Mouse (Mus musculus) intestine, embryonic 16.5 days (tissue): ENCODE results near the gene Mrps14. TPM values are rescaled to one million over a fixed set of nuclear protein-coding genes. Genes with fewer than 3 reads are reported as not detected.

Experiments used
- ATAC-seq: fragments of 200-750 bp; cut with Nextera tagmentation; 2 replicates; pipeline ENCODE4 v1.8.0; 2017; ENCODE audit warnings: moderate TSS enrichment, moderate library complexity
- H3K27ac ChIP-seq: fragments of 300-500 bp; sonication (generic); 2 replicates; pipeline ENCODE4 v1.5.1; 2014; ENCODE audit warnings: mild to moderate bottlenecking, low read length
- H3K27me3 ChIP-seq: fragments of 300-500 bp; sonication (generic); replicated peaks from 2 replicates; pipeline ENCODE4 v1.6.1; 2014; ENCODE audit warnings: low read length, control low read depth, mixed read lengths; ENCODE audit not compliant: control insufficient read depth, insufficient read depth
- H3K36me3 ChIP-seq: fragments of 300-500 bp; sonication (generic); 2 replicates; pipeline ENCODE4 v1.6.1; 2014; ENCODE audit warnings: low read length, control low read depth; ENCODE audit not compliant: control insufficient read depth, insufficient read depth
- H3K4me1 ChIP-seq: fragments of 300-500 bp; sonication (generic); 2 replicates; pipeline ENCODE4 v1.6.1; 2014; ENCODE audit warnings: low read length, control low read depth, mixed read lengths; ENCODE audit not compliant: control insufficient read depth, insufficient read depth
- H3K4me2 ChIP-seq: fragments of 300-500 bp; sonication (generic); 2 replicates; pipeline ENCODE4 v1.6.1; 2014; ENCODE audit warnings: low read depth, low read length, control low read depth
- H3K4me3 ChIP-seq: fragments of 300-500 bp; sonication (generic); 2 replicates; pipeline ENCODE4 v1.5.1; 2014; ENCODE audit warnings: mild to moderate bottlenecking, low read length
- H3K9ac ChIP-seq: fragments of 300-500 bp; sonication (generic); 2 replicates; pipeline ENCODE4 v1.6.1; 2014; ENCODE audit warnings: low read depth, low read length
- H3K9me3 ChIP-seq: fragments of 300-500 bp; sonication (generic); 2 replicates; pipeline ENCODE4 v1.6.1; 2016; ENCODE audit warnings: low read length, control low read depth; ENCODE audit not compliant: control insufficient read depth
- WGBS: fragments of 180-500 bp; shearing (Covaris S2); extraction: QIAGEN DNeasy Blood & Tissue Kit; methylation state at CpG from one replicate; pipeline ENCODE4 v1.1.7; 2014; 5-methylcytosine and 5-hydroxymethylcytosine counted together
- polyA plus RNA-seq: library from polyadenylated mRNA; unstranded; fragments of >200 nt; fragmentation: Nextera tagmentation; extraction: Ambion mirVana; gene quantifications from 2 replicates; pipeline ENCODE4 v1.2.1, GENCODE M21; 2015

Mrps14 gene
- polyA plus RNA-seq, 1 experiment from 2014 or later, result 306 TPM

DNA sequence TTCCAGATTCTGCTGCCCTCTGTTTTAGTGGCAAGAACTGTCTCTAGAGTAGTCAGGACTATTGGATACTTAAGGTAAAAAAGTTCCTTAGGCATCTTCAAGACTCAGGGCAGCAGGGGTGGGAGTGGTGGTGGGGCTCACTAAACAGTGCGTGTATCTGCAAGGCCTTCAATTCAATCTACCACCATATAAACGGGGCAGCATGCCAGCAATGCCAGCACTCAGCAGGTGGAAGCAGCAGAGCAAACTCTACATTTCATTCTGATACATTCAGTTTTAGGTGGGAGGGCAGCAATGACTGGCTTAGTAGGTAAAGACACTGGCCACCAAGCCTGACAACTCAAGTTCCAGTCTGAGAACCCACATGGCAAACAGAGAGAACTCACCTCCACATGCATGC, 45.1 kb downstream of the Mrps14 start:
- ATAC-seq, result no peak
- no peak overlapping the region for H3K9ac ChIP-seq

DNA sequence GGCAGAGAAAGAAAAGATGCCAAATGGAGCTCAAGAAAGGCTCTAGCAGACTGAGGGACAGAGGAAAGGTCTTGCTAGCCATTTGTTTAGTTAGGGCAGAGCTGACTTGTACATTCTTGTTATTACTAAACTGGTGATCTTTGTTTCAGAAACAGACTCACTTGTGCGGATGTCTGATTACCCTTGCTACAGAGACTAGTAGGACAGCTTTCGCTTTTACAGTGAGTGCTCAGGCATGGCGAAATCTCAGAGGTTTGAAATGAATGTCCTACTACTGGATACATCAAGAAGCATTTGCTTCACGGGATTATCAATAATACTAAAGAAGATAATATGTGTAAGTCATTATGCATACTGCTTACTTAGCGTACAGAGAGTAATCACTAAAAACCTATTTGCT, 49.7 kb downstream of the Mrps14 start:
- 84% methylated on average over 5 of the region's 5 CpGs for WGBS
- Histone ChIP-seq H3K27ac (no peak overlapping the region), H3K36me3 (no peaks in the 10 kb centered on the region), H3K9me3 (no peaks in the 10 kb centered on the region), H3K4me1 (no peaks in the 10 kb centered on the region), H3K4me2 (no peak overlapping the region), H3K4me3 (no peak overlapping the region), H3K9ac (no peak overlapping the region), H3K27me3 (no peaks in the 10 kb centered on the region)
- no peak for ATAC-seq

More for the DNA sequence above, 45.1 kb downstream of the Mrps14 start:
- WGBS, result 89% methylated on average over 2 of the region's 2 CpGs
- no peaks in the 10 kb centered on the region for H3K36me3 ChIP-seq
- no peaks in the 10 kb centered on the region for H3K4me1 ChIP-seq
- no peaks in the 10 kb centered on the region for H3K9me3 ChIP-seq
- no peak overlapping the region for H3K27ac ChIP-seq
- H3K27me3 ChIP-seq, result no peaks in the 10 kb centered on the region
- no peak overlapping the region for H3K4me3 ChIP-seq
- H3K4me2 ChIP-seq, result no peak overlapping the region

DNA sequence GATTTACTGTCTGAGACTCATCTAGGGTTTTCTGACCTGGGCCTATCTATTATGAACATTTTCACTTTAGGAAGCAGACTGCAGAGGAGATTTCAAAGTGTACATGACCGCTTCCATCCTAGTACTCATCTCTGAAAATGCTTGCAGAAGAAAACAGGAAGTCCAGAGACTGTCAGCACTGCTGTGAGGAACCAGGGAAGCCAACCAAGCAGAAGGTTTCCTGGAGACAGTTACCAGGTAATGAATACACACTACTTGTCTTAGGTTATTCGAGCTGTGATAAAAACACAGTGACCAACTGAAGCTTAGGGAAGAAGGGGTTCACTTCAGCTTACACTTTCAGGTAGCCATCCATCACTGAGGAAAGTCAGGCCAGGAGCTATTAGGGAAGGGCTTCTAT, 50.9 kb downstream of the Mrps14 start:
- no peak overlapping the region for H3K27ac ChIP-seq
- H3K9ac ChIP-seq, result no peak overlapping the region
- H3K36me3 ChIP-seq, result no peaks in the 10 kb centered on the region
- H3K9me3 ChIP-seq, result no peaks in the 10 kb centered on the region
- H3K4me1 ChIP-seq, result no peaks in the 10 kb centered on the region
- H3K4me2 ChIP-seq, result no peak overlapping the region
- ATAC-seq, result no peak
- H3K27me3 ChIP-seq, result no peaks in the 10 kb centered on the region
- no peak overlapping the region for H3K4me3 ChIP-seq
- WGBS, result 77% methylated on average over 2 of the region's 2 CpGs

DNA sequence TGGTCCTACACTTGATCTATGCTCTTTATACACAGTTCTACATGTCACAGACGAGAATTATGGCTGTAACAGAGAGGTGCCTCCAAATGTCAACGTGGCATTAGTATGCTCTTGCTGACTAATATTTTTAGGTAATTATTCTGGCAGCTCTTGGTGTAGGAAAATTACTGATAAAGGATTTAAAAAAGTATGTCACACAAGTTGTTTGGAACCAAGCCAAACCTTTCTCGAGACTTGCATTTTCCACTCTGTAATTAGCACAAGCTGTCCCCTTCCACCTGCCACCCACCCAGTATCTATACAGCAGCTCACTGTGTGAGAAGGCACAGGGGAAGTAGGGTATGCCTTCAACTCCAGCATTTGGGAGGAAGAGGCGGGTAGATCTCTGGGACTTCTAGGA, 51.8 kb downstream of the Mrps14 start:
- no peak overlapping the region for H3K4me3 ChIP-seq
- ATAC-seq, result no peak
- H3K9me3 ChIP-seq, result no peaks in the 10 kb centered on the region
- no peak overlapping the region for H3K9ac ChIP-seq
- 64% methylated on average over 4 of the region's 4 CpGs for WGBS
- no peaks in the 10 kb centered on the region for H3K4me1 ChIP-seq
- H3K27me3 ChIP-seq, result no peaks in the 10 kb centered on the region
- H3K36me3 ChIP-seq, result no peaks in the 10 kb centered on the region
- H3K27ac ChIP-seq, result no peak overlapping the region
- H3K4me2 ChIP-seq, result no peak overlapping the region

DNA sequence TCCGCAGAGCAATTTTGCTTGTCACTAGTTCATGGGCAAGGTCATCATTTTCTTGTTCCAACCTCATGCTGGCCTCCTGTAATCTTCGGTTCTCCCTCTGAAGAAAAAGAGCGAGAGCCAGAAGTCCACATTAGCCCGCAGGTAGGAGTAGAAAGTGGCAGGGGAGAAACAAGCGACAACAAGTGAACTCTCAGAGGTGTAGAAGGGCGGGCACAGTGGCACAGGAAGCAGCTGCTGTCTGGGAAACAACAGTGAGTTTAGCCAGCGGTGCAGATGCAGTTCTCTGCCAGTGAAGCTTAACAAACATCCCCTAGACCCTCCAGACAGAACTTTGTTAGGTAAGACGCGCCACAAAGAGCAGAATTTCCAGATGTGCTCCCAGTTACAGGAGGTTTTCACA, 52.5 kb downstream of the Mrps14 start:
- no peak overlapping the region for H3K27ac ChIP-seq
- no peak overlapping the region for H3K4me2 ChIP-seq
- H3K4me1 ChIP-seq, result no peaks in the 10 kb centered on the region
- no peak overlapping the region for H3K9ac ChIP-seq
- H3K27me3 ChIP-seq, result no peaks in the 10 kb centered on the region
- no peaks in the 10 kb centered on the region for H3K36me3 ChIP-seq
- ATAC-seq, result no peak
- no peak overlapping the region for H3K4me3 ChIP-seq
- H3K9me3 ChIP-seq, result no peaks in the 10 kb centered on the region
- 85% methylated on average over 9 of the region's 9 CpGs for WGBS

DNA sequence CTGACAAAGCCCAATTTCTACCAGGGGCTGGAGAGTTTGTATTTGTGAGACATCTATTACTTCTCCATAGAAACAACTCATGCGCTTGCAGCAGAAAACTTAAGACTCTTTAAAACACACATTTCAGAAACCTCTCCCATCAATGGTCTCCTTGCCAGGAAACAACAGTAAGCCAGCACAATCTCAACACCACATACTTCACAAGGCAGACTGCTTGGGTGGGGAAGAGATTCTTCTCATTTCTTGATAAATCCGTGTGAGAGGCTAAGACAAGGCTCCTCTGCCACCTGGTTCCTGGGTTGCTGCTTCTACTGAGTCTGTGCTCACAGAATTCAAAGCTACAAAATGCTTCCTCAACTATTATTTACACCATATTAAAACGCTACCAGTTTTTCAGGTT, 54.8 kb downstream of the Mrps14 start:
- ATAC-seq, result no peak
- no peak overlapping the region for H3K4me3 ChIP-seq
- H3K27me3 ChIP-seq, result no peaks in the 10 kb centered on the region
- no peaks in the 10 kb centered on the region for H3K4me1 ChIP-seq
- 68% methylated on average over 3 of the region's 3 CpGs for WGBS
- no peak overlapping the region for H3K4me2 ChIP-seq
- no peak overlapping the region for H3K27ac ChIP-seq
- H3K36me3 ChIP-seq, result no peaks in the 10 kb centered on the region
- H3K9ac ChIP-seq, result no peak overlapping the region
- H3K9me3 ChIP-seq, result no peaks in the 10 kb centered on the region

DNA sequence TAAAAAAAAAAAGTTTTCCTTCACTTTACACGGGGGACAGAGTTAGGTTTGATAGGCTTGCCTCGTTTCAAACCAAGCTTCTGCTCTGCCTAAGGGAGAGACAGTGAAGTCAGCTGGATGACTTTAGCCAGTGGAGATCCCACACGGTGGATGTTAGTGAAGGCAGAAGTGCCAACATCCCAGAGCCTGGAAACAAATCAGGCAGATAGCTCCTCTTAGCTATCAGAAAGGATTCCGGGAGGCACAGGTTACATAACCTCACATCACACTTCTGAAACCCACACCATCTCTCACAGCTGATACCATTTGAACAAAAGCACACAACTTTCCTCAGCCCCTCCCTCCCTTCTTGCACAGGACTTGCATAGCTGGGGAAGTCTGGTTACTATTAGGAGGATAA, 55.8 kb downstream of the Mrps14 start:
- no peak overlapping the region for H3K4me3 ChIP-seq
- no peak for ATAC-seq
- no peak overlapping the region for H3K9ac ChIP-seq
- no peaks in the 10 kb centered on the region for H3K9me3 ChIP-seq
- no peaks in the 10 kb centered on the region for H3K36me3 ChIP-seq
- H3K4me2 ChIP-seq, result no peak overlapping the region
- WGBS, result 55% methylated on average over 4 of the region's 4 CpGs
- H3K27me3 ChIP-seq, result no peaks in the 10 kb centered on the region
- no peak overlapping the region for H3K27ac ChIP-seq
- H3K4me1 ChIP-seq, result no peaks in the 10 kb centered on the region

DNA sequence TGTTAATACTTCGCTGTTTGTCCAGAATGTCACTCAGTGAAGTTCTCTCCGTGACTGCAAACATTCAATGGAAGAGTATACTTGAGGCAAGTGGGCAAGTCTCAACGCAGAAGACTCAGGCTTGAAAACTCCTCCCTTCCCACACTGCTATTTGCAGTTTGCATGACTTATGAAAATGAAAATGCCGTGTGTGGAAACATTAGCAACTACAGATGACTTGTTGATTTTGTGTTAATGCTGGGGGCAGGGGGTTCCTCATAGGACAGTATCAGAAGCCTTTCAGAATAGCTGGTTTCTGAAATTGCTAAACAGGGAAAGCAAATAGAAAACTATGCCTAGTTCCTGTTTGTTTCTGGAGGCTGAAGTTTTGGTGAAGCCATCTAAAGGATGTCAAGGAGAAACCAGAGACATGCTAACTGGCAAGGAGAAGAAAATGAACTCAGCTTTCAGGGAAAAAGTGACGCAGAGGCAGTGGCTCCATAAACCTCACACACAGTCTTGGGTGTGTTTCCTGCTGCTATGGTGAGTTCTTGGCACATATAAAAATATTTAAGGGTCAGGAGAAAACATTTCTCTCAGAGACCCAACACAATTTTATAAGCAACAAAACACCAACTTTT, 56.5 kb downstream of the Mrps14 start:
- Histone ChIP-seq H3K4me3 (no peak overlapping the region), H3K27ac (no peak overlapping the region), H3K4me2 (no peak overlapping the region), H3K27me3 (no peaks in the 10 kb centered on the region), H3K4me1 (no peaks in the 10 kb centered on the region), H3K36me3 (no peaks in the 10 kb centered on the region), H3K9me3 (no peaks in the 10 kb centered on the region), H3K9ac (no peak overlapping the region)
- 73% methylated on average over 5 of the region's 5 CpGs for WGBS
- no peak for ATAC-seq
